Mouse (Mus musculus) CH12.LX (cell line): Measurements from ENCODE around the gene Lman1l. TPM values are rescaled to one million over a fixed set of nuclear protein-coding genes. Genes with fewer than 3 reads are reported as not detected.

Experiments used
- DNase-seq: peaks from one replicate; pipeline ENCODE4 v3.0.0-alpha.2; 2013; ENCODE audit errors: extremely low read depth
- H3K27ac ChIP-seq: 2 replicates; pipeline ENCODE4 v1.5.1; 2012; ENCODE audit warnings: low read depth, mild to moderate bottlenecking, control low read depth, moderate library complexity; ENCODE audit not compliant: insufficient read depth
- H3K27me3 ChIP-seq: replicated peaks from 2 replicates; pipeline ENCODE3; 2012; ENCODE audit warnings: inconsistent platforms
- H3K36me3 ChIP-seq, 2 experiments: replicated peaks in 1 of 2; 2 replicates each; pipeline versions ENCODE3 to v1.6.1; 2012; ENCODE audit warnings: inconsistent platforms in 1 of 2, low read length in 1 of 2, mild to moderate bottlenecking in 1 of 2, mixed read lengths in 1 of 2, moderate library complexity in 1 of 2; ENCODE audit not compliant: control insufficient read depth in 1 of 2, insufficient read depth in 1 of 2
- H3K4me1 ChIP-seq, 2 experiments: 2 replicates each; pipeline ENCODE4 v1.6.1; 2012; ENCODE audit warnings: inconsistent platforms in 1 of 2, moderate library complexity in 1 of 2; ENCODE audit not compliant: insufficient read depth in 2 of 2, control insufficient read depth in 1 of 2
- H3K4me2 ChIP-seq: 2 replicates; pipeline ENCODE4 v1.6.1; 2012; ENCODE audit warnings: low read depth, mild to moderate bottlenecking, control low read depth; ENCODE audit not compliant: poor library complexity, insufficient read depth, severe bottlenecking
- H3K4me3 ChIP-seq, 3 experiments: fragments of 150-350 bp in 1 of 3; sonication (generic) in 1 of 3; replicated peaks in 1 of 3; 2 replicates each; pipeline versions ENCODE3 to v1.5.1; 2011 to 2012; ENCODE audit warnings: low read depth in 2 of 3, low read length in 2 of 3, mild to moderate bottlenecking in 2 of 3, moderate library complexity in 2 of 3, control low read depth in 1 of 3, improper control_type of control experiment in 1 of 3, inconsistent platforms in 1 of 3, mixed read lengths in 1 of 3; ENCODE audit not compliant: poor library complexity in 1 of 3
- H3K79me2 ChIP-seq: replicated peaks from 2 replicates; pipeline ENCODE4 v1.6.1; 2012; ENCODE audit warnings: mild to moderate bottlenecking, moderate library complexity; ENCODE audit not compliant: control insufficient read depth, poor library complexity, insufficient read depth, severe bottlenecking; ENCODE audit errors: extremely low read depth
- H3K9ac ChIP-seq: 2 replicates; pipeline ENCODE4 v1.6.1; 2012; ENCODE audit warnings: low read depth, mild to moderate bottlenecking, control low read depth, moderate library complexity; ENCODE audit not compliant: insufficient read depth
- H3K9me3 ChIP-seq: replicated peaks from 2 replicates; pipeline ENCODE3; 2012; ENCODE audit warnings: low read length, inconsistent platforms, mixed read lengths
- CHD1 ChIP-seq: IDR thresholded peaks from 2 replicates; pipeline ENCODE4 v1.6.1; 2012; ENCODE audit warnings: low read depth, low read length, improper control_type of control experiment, inconsistent platforms
- CHD2 ChIP-seq: IDR thresholded peaks from 2 replicates; pipeline ENCODE4 v1.6.1; 2011; ENCODE audit warnings: low read length, improper control_type of control experiment
- CTCF ChIP-seq, 2 experiments: IDR thresholded peaks in 1 of 2; conservative IDR thresholded peaks in 1 of 2; 2 replicates each; pipeline ENCODE4 v1.5.1; 2011 to 2012; ENCODE audit warnings: low read depth in 2 of 2, low read length in 2 of 2, improper control_type of control experiment in 1 of 2, inconsistent platforms in 1 of 2, mild to moderate bottlenecking in 1 of 2, moderate library complexity in 1 of 2
- E2F4 ChIP-seq: IDR thresholded peaks from 2 replicates; pipeline ENCODE4 v1.6.1; 2011; ENCODE audit warnings: low read depth, low read length, improper control_type of control experiment; ENCODE audit not compliant: insufficient replicate concordance
- ELF1 ChIP-seq: IDR thresholded peaks from 2 replicates; pipeline ENCODE4 v1.6.1; 2014; ENCODE audit warnings: low read depth, mild to moderate bottlenecking, inconsistent platforms, low read length, improper control_type of control experiment
- GABPA ChIP-seq: IDR thresholded peaks from 2 replicates; pipeline ENCODE4 v1.6.1; 2012; ENCODE audit warnings: low read depth, low read length, improper control_type of control experiment, inconsistent platforms; ENCODE audit not compliant: insufficient replicate concordance
- HCFC1 ChIP-seq: IDR thresholded peaks from 2 replicates; pipeline ENCODE4 v1.6.1; 2012; ENCODE audit warnings: low read depth, mild to moderate bottlenecking, inconsistent platforms, low read length, improper control_type of control experiment
- JUN ChIP-seq: IDR thresholded peaks from 2 replicates; pipeline ENCODE4 v1.6.1; 2011; ENCODE audit warnings: low read depth, mild to moderate bottlenecking, low read length, improper control_type of control experiment, moderate library complexity; ENCODE audit not compliant: insufficient read depth
- JUND ChIP-seq: conservative IDR thresholded peaks from 2 replicates; pipeline ENCODE4 v1.6.1; 2011; ENCODE audit warnings: low read depth, low read length, improper control_type of control experiment
- KAT2A ChIP-seq: IDR thresholded peaks from 2 replicates; pipeline ENCODE4 v1.6.1; 2012; ENCODE audit warnings: low read length, improper control_type of control experiment, inconsistent platforms; ENCODE audit not compliant: insufficient replicate concordance
- MAX ChIP-seq: IDR thresholded peaks from 2 replicates; pipeline ENCODE4 v1.6.1; 2011; ENCODE audit warnings: low read length, improper control_type of control experiment
- MAZ ChIP-seq: IDR thresholded peaks from 2 replicates; pipeline ENCODE4 v1.6.1; 2012; ENCODE audit warnings: low read depth, mild to moderate bottlenecking, inconsistent platforms, low read length, improper control_type of control experiment, moderate library complexity
- MXI1 ChIP-seq: IDR thresholded peaks from 2 replicates; pipeline ENCODE4 v1.6.1; 2011; ENCODE audit warnings: mild to moderate bottlenecking, low read depth, low read length, improper control_type of control experiment
- MYC ChIP-seq: IDR thresholded peaks from 2 replicates; pipeline ENCODE4 v1.6.1; 2011; ENCODE audit warnings: low read depth, mild to moderate bottlenecking, improper control_type of control experiment, low read length
- NELFE ChIP-seq: IDR thresholded peaks from 2 replicates; pipeline ENCODE4 v1.6.1; 2011; ENCODE audit warnings: low read depth, low read length, improper control_type of control experiment
- PAX5 ChIP-seq: IDR thresholded peaks from 2 replicates; pipeline ENCODE4 v1.6.1; 2012; ENCODE audit warnings: low read length, inconsistent platforms, mixed read lengths
- POLR2A ChIP-seq: IDR thresholded peaks from 2 replicates; pipeline ENCODE4 v1.6.1; 2011; ENCODE audit warnings: low read depth, mild to moderate bottlenecking, improper control_type of control experiment, low read length
- POLR2AphosphoS2 ChIP-seq: IDR thresholded peaks from 2 replicates; pipeline ENCODE4 v1.6.1; 2011; ENCODE audit warnings: low read depth, low read length, improper control_type of control experiment
- RAD21 ChIP-seq: IDR thresholded peaks from 2 replicates; pipeline ENCODE4 v1.6.1; 2011; ENCODE audit warnings: low read depth, mild to moderate bottlenecking, low read length, improper control_type of control experiment, moderate library complexity
- RCOR1 ChIP-seq: conservative IDR thresholded peaks from 2 replicates; pipeline ENCODE4 v1.6.1; 2012; ENCODE audit warnings: low read depth, mild to moderate bottlenecking, inconsistent platforms, low read length, improper control_type of control experiment
- SIN3A ChIP-seq: IDR thresholded peaks from 2 replicates; pipeline ENCODE4 v1.6.1; 2012; ENCODE audit warnings: low read length, improper control_type of control experiment, inconsistent platforms
- TCF12 ChIP-seq: IDR thresholded peaks from 2 replicates; pipeline ENCODE4 v1.6.1; 2014; ENCODE audit warnings: low read depth, mild to moderate bottlenecking, inconsistent platforms, low read length, improper control_type of control experiment
- USF2 ChIP-seq: conservative IDR thresholded peaks from 2 replicates; pipeline ENCODE4 v1.6.1; 2011; ENCODE audit warnings: low read depth, low read length, improper control_type of control experiment
- ZC3H11A ChIP-seq: IDR thresholded peaks from 2 replicates; pipeline ENCODE4 v1.6.1; 2012; ENCODE audit warnings: low read depth, mild to moderate bottlenecking, inconsistent platforms, low read length, improper control_type of control experiment
- ZKSCAN1 ChIP-seq: IDR thresholded peaks from 2 replicates; pipeline ENCODE4 v1.6.1; 2012; ENCODE audit warnings: low read depth, inconsistent platforms, low read length, improper control_type of control experiment, borderline replicate concordance
- ZMIZ1 ChIP-seq: IDR thresholded peaks from 2 replicates; pipeline ENCODE4 v1.6.1; 2012; ENCODE audit warnings: low read depth, mild to moderate bottlenecking, inconsistent platforms, low read length, improper control_type of control experiment
- ZNF384 ChIP-seq: IDR thresholded peaks from 2 replicates; pipeline ENCODE4 v1.6.1; 2012; ENCODE audit warnings: low read depth, low read length, improper control_type of control experiment, inconsistent platforms
- dilution Hi-C: fragments of 300-500 bp; cut with MboI; formaldehyde crosslinking; loops from 2 replicates; pipeline ENCODE4 v1.14.3; 2020; ENCODE audit warnings: low sequenced_read_pairs; ENCODE audit not compliant: extremely low pct_unique_long_range_greater_than_20kb, extremely low pct_ligation_motif_present
- in situ Hi-C: fragments of 300-500 bp; cut with MboI; formaldehyde crosslinking; loops from 3 replicates; pipeline ENCODE4 v1.14.3; 2019; ENCODE audit warnings: low sequenced_read_pairs, low pct_ligation_motif_present, low pct_unique_long_range_greater_than_20kb, mixed read lengths
- polyA plus RNA-seq: library from polyadenylated mRNA; unstranded; fragments of >175 nt; gene quantifications from 2 replicates; pipeline ENCODE4 v1.2.1, GENCODE M21; 2012; ENCODE audit warnings: low read depth; ENCODE audit not compliant: insufficient read length
- total RNA-seq, 2 experiments: library from RNA; depleted of rRNA; stranded (reverse); fragments of 300-350 nt in 1 of 2; fragments of >200 nt in 1 of 2; gene quantifications; 2 replicates each; pipeline ENCODE4 v1.2.3; 2012 to 2014

Gene Lman1l
- total and polyA plus RNA-seq, 3 experiments = 0.19 TPM; not detected in 2

GRCm38 (mm10) chr9:57666536-57666935 is 46.0 kb upstream of the Lman1l start:
- Histone ChIP-seq H3K9me3 (peaks cover 3% of the 10 kb centered on the region), H3K9ac (no peak overlapping the region), H3K4me2 (no peak overlapping the region), H3K79me2 (no peaks in the 10 kb centered on the region), H3K4me1 (no peaks in the 10 kb centered on the region; a peak in 1 of 4 replicates), H3K27ac (no peak overlapping the region), H3K27me3 (peaks cover 34% of the 10 kb centered on the region), H3K4me3 (no peak overlapping the region), H3K36me3 (no peaks in the 10 kb centered on the region)
- no peak for DNase-seq
- dilution Hi-C loops (no loop called here), in situ Hi-C loops (loop anchor here (5.0 kb wide), 1 partner anchor 86 kb away; no protein-coding TSS in a partner anchor)
- TF ChIP-seq USF2 (no peak), ZMIZ1 (no peak), GABPA (no peak), E2F4 (no peak), ZKSCAN1 (no peak), PAX5 (no peak), RAD21 (no peak), JUN (no peak), CHD2 (no peak), POLR2AphosphoS2 (no peak), NELFE (no peak), ELF1 (no peak), CHD1 (no peak), CTCF (conservative IDR thresholded peaks at IDR 0.05 in 1 of 2, IDR thresholded peaks at IDR 0.05 in 1 of 2; ENCODE audit: low read depth in 2 of 2, low read length in 2 of 2) (no peak), ZC3H11A (no peak), MYC (no peak), MXI1 (no peak), TCF12 (no peak), ZNF384 (no peak)

DNA sequence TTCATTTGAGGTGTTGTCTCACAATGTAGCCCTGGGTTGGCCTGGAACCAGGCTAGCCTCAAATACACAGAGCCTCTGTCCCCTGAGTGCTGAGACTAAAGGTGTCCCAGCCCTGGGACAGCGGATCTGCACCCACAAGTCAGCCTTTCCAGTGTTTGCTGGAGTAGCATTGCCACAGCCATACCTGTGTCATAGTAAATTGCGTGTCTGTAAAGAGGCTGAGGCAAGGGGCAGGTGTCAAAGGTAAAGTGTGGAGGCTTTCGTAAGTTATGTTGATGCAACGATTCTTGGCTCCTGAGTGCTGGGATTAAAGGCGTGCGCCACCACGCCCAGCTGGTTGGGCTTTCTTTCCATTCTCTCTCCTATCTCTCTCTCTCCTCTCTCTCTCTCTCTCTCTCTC is 44.0 kb upstream of the Lman1l start:
- in situ Hi-C loops = loop anchor here (5.0 kb wide), 1 partner anchor 88 kb away; no protein-coding TSS in a partner anchor
- H3K79me2 ChIP-seq = no peaks in the 10 kb centered on the region
- H3K9ac ChIP-seq = no peak overlapping the region
- TF ChIP-seq RAD21 = no peak
- no peak for TF ChIP-seq HCFC1
- no peak for TF ChIP-seq MAZ
- TF ChIP-seq CTCF (conservative IDR thresholded peaks at IDR 0.05 in 1 of 2, IDR thresholded peaks at IDR 0.05 in 1 of 2; ENCODE audit: low read depth in 2 of 2, low read length in 2 of 2) = no peak
- TF ChIP-seq RCOR1 = no peak
- no peak for TF ChIP-seq KAT2A
- TF ChIP-seq POLR2AphosphoS2 = no peak
- no peak for TF ChIP-seq MXI1
- TF ChIP-seq SIN3A = no peak
- TF ChIP-seq JUND = no peak
- no peak for TF ChIP-seq POLR2A
- TF ChIP-seq MAX = no peak
- no peak for DNase-seq
- dilution Hi-C loops = no loop called here
- H3K4me3 ChIP-seq = no peak overlapping the region
- H3K27ac ChIP-seq = no peak overlapping the region
- H3K36me3 ChIP-seq = no peaks in the 10 kb centered on the region
- no peak overlapping the region for H3K4me2 ChIP-seq
- no peaks in the 10 kb centered on the region; a peak in 1 of 4 replicates for H3K4me1 ChIP-seq
- peaks cover 26% of the 10 kb centered on the region for H3K27me3 ChIP-seq
- H3K9me3 ChIP-seq = peaks cover 3% of the 10 kb centered on the region
